Mouse (Mus musculus): ENCODE measurements at regions not wholly inside any gene's neighbourhood (a gene's known extent, or its start where the extent isn't known, plus 50 kb on each side); places are given as distances from the start of the nearest gene placed in this dataset.
A peak's percentile ranks its signal among the peaks of the same experiment; 100 is the strongest.

DNA sequence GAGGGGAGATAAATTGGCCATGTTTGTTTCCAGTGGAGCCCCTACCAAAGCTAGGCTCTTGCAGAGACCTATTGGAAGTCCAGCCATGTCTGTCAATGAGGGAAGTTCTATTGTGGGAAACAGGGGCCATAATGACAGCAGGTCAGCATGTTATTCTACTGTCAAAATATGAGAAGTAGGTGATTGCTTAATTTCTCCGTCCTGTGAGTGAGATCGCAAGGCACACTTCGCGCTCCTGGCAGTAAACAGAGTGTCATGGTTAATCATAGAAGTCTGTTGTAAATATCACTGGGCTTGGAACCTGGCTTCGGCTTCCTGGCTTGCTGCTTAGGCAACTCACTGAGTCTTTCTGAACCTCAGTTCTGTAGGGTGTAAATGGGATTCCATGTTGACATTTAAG lies 72.5 kb upstream of the Ccdc122 start:
- Histone ChIP-seq H3K9me3 (no peaks in the 10 kb centered on the region), H3K4me3 (replicated peaks) (no peak overlapping the region), H3K4me2 (no peak overlapping the region), H3K36me3 (no peaks in the 10 kb centered on the region), H3K27me3 (no peaks in the 10 kb centered on the region), H3K9ac (replicated peaks) (no peak overlapping the region), H3K4me1 (replicated peaks) (no peaks in the 10 kb centered on the region), H3K27ac (no peak overlapping the region)
- ATAC-seq (ENCODE audit: insufficient number of reproducible peaks, insufficient read depth, low FRiP score, low TSS enrichment, low read depth): no peak
- WGBS: 92% methylated on average over 5 of the region's 5 CpGs

DNA sequence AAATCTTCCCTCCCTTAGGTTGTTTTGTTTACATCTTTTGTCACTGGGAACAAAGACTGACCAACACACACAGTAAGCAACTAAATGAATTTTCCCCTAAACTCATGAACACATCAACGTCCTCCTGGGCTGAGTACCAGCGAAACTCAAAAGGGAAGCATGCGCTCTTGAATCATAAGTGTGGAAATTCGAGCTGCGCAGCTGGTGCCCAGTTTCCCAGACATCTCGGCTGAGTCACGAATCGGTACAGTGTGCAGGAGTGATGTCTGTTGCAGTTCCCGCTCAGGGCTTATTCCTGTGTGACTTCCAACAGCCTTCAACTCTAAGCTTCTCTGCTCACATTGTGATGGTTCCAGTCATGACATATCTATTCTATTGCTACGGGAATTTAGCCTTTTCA lies 77.7 kb upstream of the Ccdc122 start:
- Histone ChIP-seq H3K4me2 (no peak overlapping the region), H3K36me3 (no peaks in the 10 kb centered on the region), H3K4me3 (replicated peaks) (no peak overlapping the region), H3K27me3 (no peaks in the 10 kb centered on the region), H3K9ac (replicated peaks) (no peak overlapping the region), H3K27ac (no peak overlapping the region), H3K9me3 (no peaks in the 10 kb centered on the region), H3K4me1 (replicated peaks) (no peaks in the 10 kb centered on the region)
- 71% methylated on average over 10 of the region's 10 CpGs for WGBS
- no peak for ATAC-seq (ENCODE audit: insufficient number of reproducible peaks, insufficient read depth, low FRiP score, low TSS enrichment, low read depth)

DNA sequence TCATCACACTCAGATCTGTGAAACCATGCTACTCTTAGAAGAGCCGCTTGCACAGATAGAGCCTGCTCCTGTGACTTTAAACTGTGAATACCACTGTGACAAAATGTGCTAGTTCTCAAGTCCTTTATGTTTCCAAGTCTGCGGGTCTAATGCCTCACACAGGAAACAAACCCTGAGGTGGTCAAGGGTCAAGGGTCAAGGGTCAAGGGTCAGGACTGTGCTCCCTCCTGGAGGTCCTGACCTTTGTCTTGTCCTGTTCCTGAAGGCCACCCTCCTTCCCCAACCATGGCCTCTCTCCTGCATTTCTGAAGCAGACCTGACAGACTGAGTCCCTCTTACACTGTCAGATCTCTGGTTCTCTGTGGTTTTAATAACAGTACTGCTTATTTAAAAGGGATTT lies 79.4 kb upstream of the Ccdc122 start:
- WGBS: 59% methylated on average over 2 of the region's 2 CpGs
- Histone ChIP-seq H3K27me3 (no peaks in the 10 kb centered on the region), H3K9ac (replicated peaks) (no peak overlapping the region), H3K36me3 (no peaks in the 10 kb centered on the region), H3K9me3 (no peaks in the 10 kb centered on the region), H3K4me3 (replicated peaks) (no peak overlapping the region), H3K4me2 (no peak overlapping the region), H3K27ac (no peak overlapping the region), H3K4me1 (replicated peaks) (peaks cover 3% of the 10 kb centered on the region; the same call in 1 of the 2 replicates)
- no peak for ATAC-seq (ENCODE audit: insufficient number of reproducible peaks, insufficient read depth, low FRiP score, low TSS enrichment, low read depth)

DNA sequence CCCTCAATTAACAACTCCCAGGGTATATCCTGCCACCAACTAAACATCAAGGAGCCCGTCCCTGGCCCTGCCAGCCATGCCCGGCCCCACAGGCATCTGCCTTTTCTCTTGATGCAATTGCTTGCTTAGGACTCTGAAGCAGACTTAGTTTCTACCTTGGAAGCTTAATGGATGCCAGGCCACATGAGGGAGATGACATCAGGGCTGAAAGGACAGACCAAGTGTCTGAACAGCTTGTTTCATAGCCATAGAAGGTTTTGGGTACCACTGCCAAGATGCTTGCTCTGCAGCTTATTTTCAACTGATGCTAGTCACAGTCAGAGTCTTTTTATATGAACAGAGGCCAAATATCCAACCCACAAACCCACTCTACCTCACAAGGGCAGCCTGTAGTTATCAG lies 83.4 kb upstream of the Ccdc122 start:
- H3K4me1 ChIP-seq (replicated peaks): peaks cover 20% of the 10 kb centered on the region
- WGBS: 85% methylated on average over 2 of the region's 2 CpGs
- H3K27ac ChIP-seq: no peak overlapping the region
- no peak for ATAC-seq (ENCODE audit: insufficient number of reproducible peaks, insufficient read depth, low FRiP score, low TSS enrichment, low read depth)
- no peak overlapping the region for H3K9ac ChIP-seq (replicated peaks)
- H3K4me2 ChIP-seq: no peak overlapping the region
- no peaks in the 10 kb centered on the region for H3K27me3 ChIP-seq
- no peak overlapping the region for H3K4me3 ChIP-seq (replicated peaks)
- no peaks in the 10 kb centered on the region for H3K36me3 ChIP-seq
- H3K9me3 ChIP-seq: no peaks in the 10 kb centered on the region

DNA sequence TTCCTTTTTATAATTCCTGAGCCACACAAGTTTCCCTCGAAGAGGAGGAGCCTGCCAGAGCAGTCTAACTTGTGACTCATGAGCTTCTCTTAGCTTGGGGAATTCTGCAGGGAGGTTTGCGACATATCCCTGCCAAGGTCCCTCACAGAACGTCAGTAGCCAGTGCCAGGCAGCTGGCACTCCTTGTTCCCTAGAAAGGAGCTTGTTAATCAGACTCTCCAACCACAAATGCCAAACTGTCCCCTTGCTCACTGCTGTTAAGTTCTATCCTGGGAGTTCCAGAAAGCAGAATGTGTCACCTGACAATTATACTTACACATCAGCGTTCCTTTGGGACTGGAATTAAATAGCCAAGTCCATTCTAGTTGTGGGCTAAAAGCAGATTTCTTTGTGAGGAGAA lies 85.1 kb upstream of the Ccdc122 start:
- 70% methylated on average over 4 of the region's 4 CpGs for WGBS
- Histone ChIP-seq H3K9me3 (no peaks in the 10 kb centered on the region), H3K9ac (replicated peaks) (no peak overlapping the region), H3K27me3 (no peaks in the 10 kb centered on the region), H3K36me3 (no peaks in the 10 kb centered on the region), H3K4me2 (no peak overlapping the region), H3K4me3 (replicated peaks) (no peak overlapping the region), H3K27ac (no peak overlapping the region), H3K4me1 (replicated peaks) (peaks cover 22% of the 10 kb centered on the region)
- no peak for ATAC-seq (ENCODE audit: insufficient number of reproducible peaks, insufficient read depth, low FRiP score, low TSS enrichment, low read depth)

DNA sequence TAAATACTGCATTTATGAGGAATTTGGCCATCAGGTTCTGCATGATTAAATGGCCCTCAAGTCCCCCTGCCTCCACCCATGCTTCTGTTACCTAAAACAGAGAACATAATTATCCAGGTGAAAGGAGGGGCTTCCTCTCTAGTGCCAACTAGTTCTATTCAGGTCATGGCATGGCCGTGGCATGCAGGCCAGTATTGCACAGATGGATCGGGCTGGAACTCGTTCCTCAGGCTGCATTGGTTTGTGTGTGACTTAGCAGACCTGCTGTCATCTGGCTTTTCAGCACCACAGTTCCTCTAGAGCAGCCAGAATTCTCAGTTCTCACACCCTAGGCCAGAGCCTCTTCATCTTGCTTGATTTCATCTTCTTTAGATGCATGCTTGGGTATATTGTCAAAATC lies 87.2 kb upstream of the Ccdc122 start:
- Histone ChIP-seq H3K4me2 (no peak overlapping the region), H3K36me3 (no peaks in the 10 kb centered on the region), H3K4me3 (replicated peaks) (no peak overlapping the region), H3K9ac (replicated peaks) (no peak overlapping the region), H3K27me3 (no peaks in the 10 kb centered on the region), H3K9me3 (no peaks in the 10 kb centered on the region), H3K27ac (peak overlapping the region; percentile 73; the same call in 1 of the 2 replicates), H3K4me1 (replicated peaks) (peaks cover 22% of the 10 kb centered on the region)
- ATAC-seq (ENCODE audit: insufficient number of reproducible peaks, insufficient read depth, low FRiP score, low TSS enrichment, low read depth): peak; percentile 42; the same call in 1 of the 2 replicates
- WGBS: 49% methylated on average over 3 of the region's 3 CpGs

DNA sequence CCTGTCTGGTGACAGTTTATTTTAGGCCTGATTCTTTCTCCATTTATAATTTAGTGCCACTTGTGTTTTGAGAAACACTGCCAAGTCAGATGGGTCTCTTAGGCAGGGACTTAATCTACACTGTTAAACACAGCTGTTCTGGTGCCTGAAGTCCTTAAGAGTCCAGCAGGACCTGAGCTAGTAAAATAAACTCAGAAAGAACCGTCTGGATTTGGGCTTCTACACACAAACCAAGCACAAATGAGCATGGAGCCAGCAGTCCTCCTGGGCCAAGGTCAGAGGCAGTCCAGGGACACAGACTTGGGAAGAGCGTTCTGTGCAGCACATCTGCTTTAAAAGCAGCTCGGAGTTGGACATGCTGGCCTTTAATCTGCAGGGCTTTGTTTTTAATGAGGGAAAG lies 87.6 kb upstream of the Ccdc122 start:
- Histone ChIP-seq H3K9ac (replicated peaks) (no peak overlapping the region), H3K36me3 (no peaks in the 10 kb centered on the region), H3K27me3 (no peaks in the 10 kb centered on the region), H3K9me3 (no peaks in the 10 kb centered on the region), H3K4me3 (replicated peaks) (no peak overlapping the region), H3K4me2 (no peak overlapping the region), H3K4me1 (replicated peaks) (peaks cover 22% of the 10 kb centered on the region), H3K27ac (peak overlapping the region; percentile 73)
- WGBS: 18% methylated on average over 3 of the region's 3 CpGs
- peak; percentile 42; the same call in 1 of the 2 replicates for ATAC-seq (ENCODE audit: insufficient number of reproducible peaks, insufficient read depth, low FRiP score, low TSS enrichment, low read depth)

DNA sequence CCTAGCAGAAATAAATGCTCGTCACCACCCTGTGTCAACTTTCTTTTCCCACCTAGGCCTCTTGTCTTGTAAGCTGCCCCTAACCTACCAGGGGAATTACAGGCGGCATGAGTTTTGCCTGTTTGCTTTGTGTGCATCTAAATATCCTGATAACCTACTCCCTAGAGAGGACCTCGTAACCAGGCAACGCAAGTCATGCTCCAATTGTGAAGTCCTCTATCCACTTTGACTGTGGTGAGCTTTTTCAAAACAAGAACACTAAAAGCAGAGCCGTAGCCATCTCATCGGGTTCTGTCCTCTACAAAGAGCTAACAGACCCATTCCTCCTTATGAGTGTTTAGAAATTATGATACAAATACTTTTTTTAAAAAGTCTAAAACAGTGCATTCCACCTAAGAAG lies 88.1 kb upstream of the Ccdc122 start:
- no peak overlapping the region for H3K9ac ChIP-seq (replicated peaks)
- H3K27ac ChIP-seq: peak overlapping the region; percentile 62
- H3K9me3 ChIP-seq: no peaks in the 10 kb centered on the region
- H3K4me2 ChIP-seq: no peak overlapping the region
- no peak for ATAC-seq (ENCODE audit: insufficient number of reproducible peaks, insufficient read depth, low FRiP score, low TSS enrichment, low read depth)
- H3K36me3 ChIP-seq: no peaks in the 10 kb centered on the region
- no peaks in the 10 kb centered on the region for H3K27me3 ChIP-seq
- no peak overlapping the region for H3K4me3 ChIP-seq (replicated peaks)
- peaks cover 22% of the 10 kb centered on the region for H3K4me1 ChIP-seq (replicated peaks)
- 80% methylated on average over 6 of the region's 6 CpGs for WGBS

DNA sequence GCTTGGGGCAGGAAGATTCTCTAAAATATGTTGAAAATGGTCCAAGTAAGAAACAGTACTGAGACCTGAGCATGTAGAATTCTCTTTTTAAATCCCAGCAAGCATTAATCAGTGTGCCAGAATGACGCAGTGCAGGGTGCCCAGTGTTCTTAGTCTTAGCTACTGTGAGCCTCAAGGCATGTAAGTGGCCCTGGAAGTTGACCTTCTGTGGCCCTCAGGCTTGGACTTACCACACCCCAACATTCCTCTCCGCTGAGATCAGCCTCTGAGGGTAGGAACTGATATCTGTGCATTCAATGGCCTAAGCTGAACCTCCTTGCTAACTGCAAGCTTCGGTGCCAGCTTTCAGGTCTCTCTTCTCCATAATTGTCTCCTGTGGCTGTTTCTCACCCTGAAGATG lies 89.4 kb upstream of the Ccdc122 start:
- H3K4me3 ChIP-seq (replicated peaks): no peak overlapping the region
- no peak overlapping the region for H3K9ac ChIP-seq (replicated peaks)
- no peak overlapping the region for H3K27ac ChIP-seq
- no peak overlapping the region for H3K4me2 ChIP-seq
- H3K27me3 ChIP-seq: no peaks in the 10 kb centered on the region
- peaks cover 19% of the 10 kb centered on the region for H3K4me1 ChIP-seq (replicated peaks)
- H3K9me3 ChIP-seq: no peaks in the 10 kb centered on the region
- H3K36me3 ChIP-seq: no peaks in the 10 kb centered on the region
- 75% methylated on average over 3 of the region's 3 CpGs for WGBS
- ATAC-seq (ENCODE audit: insufficient number of reproducible peaks, insufficient read depth, low FRiP score, low TSS enrichment, low read depth): no peak

DNA sequence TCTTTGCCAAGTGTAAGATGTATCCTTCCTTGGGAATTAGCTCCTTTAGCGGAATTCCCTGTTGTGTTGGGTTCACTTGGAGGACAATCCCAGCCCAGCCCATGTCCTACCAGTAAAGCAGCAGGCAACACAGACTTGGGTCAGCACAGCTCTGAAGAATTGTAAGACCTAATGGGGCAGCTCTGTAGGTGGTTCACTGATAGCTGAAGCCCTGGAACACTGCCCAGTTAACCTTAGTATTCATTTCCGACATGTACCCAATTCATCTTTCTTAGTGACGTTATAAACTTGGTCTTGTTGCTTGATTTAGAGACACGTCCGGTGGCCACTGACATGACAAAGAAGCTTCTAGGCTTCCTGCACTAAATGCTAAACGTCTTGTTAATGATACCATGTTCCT lies 90.9 kb upstream of the Ccdc122 start:
- H3K9ac ChIP-seq (replicated peaks): no peak overlapping the region
- H3K4me2 ChIP-seq: no peak overlapping the region
- no peaks in the 10 kb centered on the region for H3K9me3 ChIP-seq
- no peaks in the 10 kb centered on the region for H3K27me3 ChIP-seq
- H3K27ac ChIP-seq: no peak overlapping the region
- ATAC-seq (ENCODE audit: insufficient number of reproducible peaks, insufficient read depth, low FRiP score, low TSS enrichment, low read depth): no peak
- WGBS: 81% methylated on average over 6 of the region's 6 CpGs
- no peaks in the 10 kb centered on the region for H3K36me3 ChIP-seq
- H3K4me3 ChIP-seq (replicated peaks): no peak overlapping the region
- H3K4me1 ChIP-seq (replicated peaks): peaks cover 16% of the 10 kb centered on the region

DNA sequence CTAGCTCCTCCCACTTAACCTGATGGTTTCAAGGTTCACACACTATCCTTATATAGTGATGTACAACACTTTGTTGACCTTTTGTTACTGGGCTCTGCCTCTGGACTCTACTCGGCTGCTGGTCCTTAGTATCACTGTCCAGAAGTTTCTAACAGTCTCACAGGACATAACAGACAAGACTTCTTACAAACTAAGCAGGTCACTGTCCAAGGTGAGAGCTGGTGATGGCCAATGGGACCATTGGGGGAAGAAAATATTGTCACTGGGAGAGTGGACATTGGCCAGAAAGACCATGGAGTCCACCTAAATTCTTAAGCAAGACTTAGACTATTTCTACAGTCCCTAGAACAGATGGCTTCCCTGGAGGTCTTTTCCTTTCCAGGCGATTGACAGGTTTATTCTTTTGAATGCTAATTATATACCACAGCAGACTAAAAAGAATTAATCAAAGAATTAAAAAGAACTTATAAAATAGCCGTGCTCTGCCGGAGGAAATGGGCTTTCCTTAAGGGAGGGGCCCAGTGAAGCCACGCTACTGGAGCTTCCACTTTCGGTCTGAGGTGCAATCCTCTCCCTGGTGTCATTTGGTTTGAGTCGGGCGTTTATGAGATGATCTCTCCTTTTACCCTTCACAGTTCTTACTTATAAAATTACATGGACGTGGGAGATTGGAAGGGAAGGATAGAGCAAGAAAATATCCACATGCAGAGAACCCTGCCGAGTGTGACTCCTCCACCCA lies 94.9 kb upstream of the Ccdc122 start:
- Histone ChIP-seq H3K27me3 (no peaks in the 10 kb centered on the region), H3K36me3 (no peaks in the 10 kb centered on the region), H3K27ac (no peak overlapping the region), H3K9ac (replicated peaks) (no peak overlapping the region), H3K4me1 (replicated peaks) (0 out of 2 replicates have a peak, but pooled peaks cover 6% of the 10 kb centered on the region), H3K9me3 (no peaks in the 10 kb centered on the region), H3K4me2 (no peak overlapping the region), H3K4me3 (replicated peaks) (no peak overlapping the region)
- no peak for ATAC-seq (ENCODE audit: insufficient number of reproducible peaks, insufficient read depth, low FRiP score, low TSS enrichment, low read depth)
- 79% methylated on average over 10 of the region's 10 CpGs for WGBS

DNA sequence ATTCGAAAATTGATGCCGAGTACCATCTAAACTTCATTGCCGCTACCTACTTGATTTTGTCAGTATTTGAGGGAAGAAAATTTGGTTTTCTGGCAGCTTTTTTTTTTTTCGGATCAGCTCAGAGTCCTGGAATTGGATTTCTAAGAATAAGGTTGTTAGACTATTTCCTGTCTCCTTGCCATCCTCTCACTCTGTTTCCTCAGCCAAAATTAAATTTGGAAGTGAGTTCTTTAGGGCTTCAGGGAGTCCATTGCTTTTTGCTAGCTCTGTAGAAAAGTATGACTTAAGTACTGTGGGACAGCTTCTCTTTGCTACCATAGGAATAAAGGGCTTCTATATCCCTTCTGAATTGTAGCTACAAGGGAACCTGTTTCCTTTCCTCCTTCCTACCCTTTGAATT lies 96.1 kb upstream of the Ccdc122 start:
- H3K27ac ChIP-seq: no peak overlapping the region
- H3K36me3 ChIP-seq: no peaks in the 10 kb centered on the region
- 90% methylated on average over 4 of the region's 4 CpGs for WGBS
- no peak for ATAC-seq (ENCODE audit: insufficient number of reproducible peaks, insufficient read depth, low FRiP score, low TSS enrichment, low read depth)
- H3K27me3 ChIP-seq: no peaks in the 10 kb centered on the region
- H3K9me3 ChIP-seq: no peaks in the 10 kb centered on the region
- 0 out of 2 replicates have a peak, but pooled peaks cover 6% of the 10 kb centered on the region for H3K4me1 ChIP-seq (replicated peaks)
- no peak overlapping the region for H3K9ac ChIP-seq (replicated peaks)
- no peak overlapping the region for H3K4me2 ChIP-seq
- no peak overlapping the region for H3K4me3 ChIP-seq (replicated peaks)
